Mouse (Mus musculus) c-Kit-positive CD71-positive TER-119-positive erythroid progenitor cells, embryonic 14.5 days (primary cell): ENCODE results near the gene 1700057G04Rik.
"Not testable (repeated sequence)": the region's sequence is repeated elsewhere in the genome, so short reads cannot be mapped to it uniquely, and the experiment has no call there.

Experiments used
- DNase-seq: peaks from one replicate; pipeline ENCODE4 v3.0.0-alpha.2; 2013; ENCODE audit warnings: low spot score

1700057G04Rik gene

DNA sequence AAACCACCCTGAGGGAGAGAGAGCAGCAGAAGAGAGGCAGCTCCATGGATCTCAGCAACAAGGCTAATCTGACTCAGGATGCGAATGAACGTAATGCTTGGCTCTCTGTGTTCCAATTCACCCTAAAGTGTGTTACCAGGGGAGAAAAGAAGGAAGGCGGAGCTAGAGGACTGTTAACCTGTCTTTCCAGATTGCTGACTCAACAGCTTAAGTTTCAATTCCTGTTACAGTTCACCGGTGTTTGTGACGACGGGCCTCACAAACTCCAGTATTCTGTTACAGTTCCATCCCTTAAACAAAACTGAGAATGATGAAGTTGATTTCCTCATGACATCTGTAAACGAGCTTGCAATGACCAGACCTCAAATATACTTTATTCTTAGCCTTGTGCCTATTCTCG is 4.1 kb upstream of the 1700057G04Rik start:
- DNase-seq, result no peak

- no peak for DNase-seq
Observed at GRCm38 (mm10) chr9:92305620-92306220, 3.5 kb upstream of the 1700057G04Rik start.

GRCm38 (mm10) chr9:92316791-92317190 is 7.6 kb downstream of the 1700057G04Rik start:
- no peak for DNase-seq

DNA sequence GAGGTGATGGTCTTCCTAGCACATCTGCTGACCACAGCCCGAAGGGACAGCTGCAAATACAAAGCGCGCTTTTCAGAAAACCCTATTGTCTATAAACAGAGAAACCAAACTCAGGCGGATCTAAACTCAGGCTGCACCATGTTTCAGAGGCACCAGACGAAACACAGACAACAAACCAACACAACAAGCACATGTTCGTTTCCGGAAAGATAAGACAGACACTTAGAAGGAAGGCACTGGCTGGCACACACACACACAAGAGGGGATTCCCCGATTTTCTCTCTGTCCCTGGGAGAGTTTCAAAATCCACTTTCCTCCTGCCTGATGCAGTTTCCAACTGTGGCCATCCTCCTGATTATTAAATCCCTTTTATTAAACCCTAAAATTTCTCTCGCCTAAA is 16.8 kb downstream of the 1700057G04Rik start:
- DNase-seq, result not testable (repeated sequence)

- no peak for DNase-seq
Observed at GRCm38 (mm10) chr9:92326813-92327212, 17.6 kb downstream of the 1700057G04Rik start.

DNA sequence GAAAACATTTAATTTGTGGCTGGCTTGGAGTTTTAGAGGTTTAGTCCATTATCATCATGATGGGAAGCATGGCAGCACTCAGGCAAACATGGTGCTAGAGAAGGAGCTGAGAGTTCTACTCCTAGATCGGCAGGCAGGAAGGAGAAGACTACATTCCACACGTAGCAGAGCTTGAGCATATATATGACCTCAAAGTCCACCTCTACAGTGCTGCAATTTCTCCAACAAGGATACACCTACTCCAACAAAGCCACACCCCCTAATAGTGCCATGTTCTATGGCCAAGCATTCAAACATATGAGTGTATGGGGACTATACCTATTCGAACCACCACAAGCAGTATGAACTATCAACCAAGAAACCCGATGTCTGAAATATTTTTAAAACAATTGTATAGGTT is 22.2 kb downstream of the 1700057G04Rik start:
- DNase-seq, result no peak

DNA sequence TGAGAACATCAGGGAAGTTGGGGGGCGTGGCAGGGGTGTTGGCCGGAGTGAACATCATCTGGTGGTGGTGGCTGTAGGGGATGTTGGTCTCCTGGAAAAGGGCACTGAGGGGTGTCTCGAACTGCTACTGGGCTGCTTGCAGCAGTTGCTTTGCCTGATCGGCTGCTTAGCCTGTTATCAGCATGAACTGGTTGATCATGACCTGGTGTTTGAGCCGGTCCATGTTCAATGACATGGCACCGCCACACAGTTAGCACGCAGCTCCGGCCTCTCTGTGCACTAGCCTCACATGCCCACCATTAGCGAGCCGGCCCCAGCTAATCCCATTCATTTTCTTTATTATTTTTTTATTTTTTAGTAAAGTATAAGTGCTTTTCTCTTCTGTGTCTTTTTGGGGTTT is 25.7 kb downstream of the 1700057G04Rik start:
- DNase-seq, result no peak

- DNase-seq, result no peak
Observed at GRCm38 (mm10) chr9:92335277-92335818, 26.2 kb downstream of the 1700057G04Rik start.

- DNase-seq, result no peak
Observed at GRCm38 (mm10) chr9:92337063-92337462, 27.9 kb downstream of the 1700057G04Rik start.

- DNase-seq, result no peak
Observed at GRCm38 (mm10) chr9:92337661-92338060, 28.5 kb downstream of the 1700057G04Rik start.

DNA sequence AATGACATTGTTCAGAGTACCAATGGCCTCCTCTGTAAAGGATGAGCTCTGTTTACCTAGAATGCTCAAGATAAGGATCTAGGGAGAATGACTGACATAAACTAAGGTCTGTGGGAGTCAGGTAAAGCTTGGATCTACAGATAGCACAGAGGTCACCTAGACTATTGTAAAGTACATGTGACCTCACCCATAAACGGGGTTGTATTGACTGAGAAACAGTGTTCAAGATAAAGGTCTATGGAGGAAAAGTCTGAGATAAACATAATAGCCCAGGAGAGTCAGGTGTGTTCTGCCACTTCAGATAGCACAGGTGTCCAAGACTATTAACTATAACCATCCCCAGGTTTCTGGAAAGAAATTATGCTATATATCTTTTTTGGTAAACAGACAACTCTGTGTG is 29.8 kb downstream of the 1700057G04Rik start:
- no peak for DNase-seq

GRCm38 (mm10) chr9:92351924-92352323 is 42.7 kb downstream of the 1700057G04Rik start:
- no peak for DNase-seq

- DNase-seq, result no peak
Observed at GRCm38 (mm10) chr9:92353306-92353705, 44.1 kb downstream of the 1700057G04Rik start.

GRCm38 (mm10) chr9:92360691-92361310 is 51.6 kb downstream of the 1700057G04Rik start:
- DNase-seq, result no peak

GRCm38 (mm10) chr9:92363478-92363877 is 54.3 kb downstream of the 1700057G04Rik start:
- DNase-seq, result no peak

GRCm38 (mm10) chr9:92368920-92369319 is 59.7 kb downstream of the 1700057G04Rik start:
- no peak for DNase-seq

- DNase-seq, result no peak
Observed at GRCm38 (mm10) chr9:92373896-92374295, 64.7 kb downstream of the 1700057G04Rik start.

DNA sequence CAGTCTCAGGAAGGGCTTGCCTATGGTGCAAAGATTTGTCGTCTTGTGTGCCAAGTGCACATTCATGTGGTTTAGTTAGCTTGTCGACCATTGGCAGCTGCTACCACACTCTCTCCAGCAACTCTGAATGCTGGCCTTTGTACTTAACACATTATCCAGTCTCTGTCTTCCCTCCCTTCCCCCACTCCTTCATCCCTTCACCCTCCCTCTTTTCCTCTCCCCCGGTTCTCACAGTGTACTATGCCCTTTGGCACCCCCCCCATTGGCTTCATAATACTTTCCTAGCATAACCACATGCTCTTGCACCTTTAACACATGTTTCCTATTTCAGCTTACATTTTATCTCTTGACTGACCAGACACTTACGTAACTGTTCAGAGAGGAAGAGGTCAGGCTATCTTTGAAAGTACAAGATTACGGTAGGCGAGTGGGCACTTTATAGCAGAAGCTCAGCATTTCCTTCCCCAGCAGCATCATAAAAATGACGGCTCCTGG is 65.6 kb downstream of the 1700057G04Rik start:
- DNase-seq, result no peak

- no peak for DNase-seq
Observed at GRCm38 (mm10) chr9:92375378-92375777, 66.2 kb downstream of the 1700057G04Rik start.

DNA sequence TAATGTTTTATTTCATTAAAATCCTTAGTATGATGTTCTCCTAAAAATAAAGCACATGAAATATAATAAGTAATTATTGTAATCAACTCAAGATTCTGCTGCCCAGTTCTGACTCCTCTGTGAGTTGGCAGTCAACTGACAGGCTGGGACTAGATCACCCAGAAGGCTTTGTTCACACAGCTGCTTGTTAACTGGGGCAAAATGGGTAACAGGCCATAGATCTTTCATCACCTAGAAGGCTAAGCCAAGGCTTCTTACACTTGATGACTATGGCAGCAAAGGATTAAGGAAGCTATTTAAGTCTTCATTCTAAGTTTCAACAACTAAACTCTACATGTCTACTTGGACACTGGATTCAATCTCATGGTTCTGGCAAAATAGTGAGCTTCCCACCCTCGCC is 68.8 kb downstream of the 1700057G04Rik start:
- DNase-seq, result no peak

- DNase-seq, result no peak
Observed at GRCm38 (mm10) chr9:92379240-92379639, 70.1 kb downstream of the 1700057G04Rik start.

DNA sequence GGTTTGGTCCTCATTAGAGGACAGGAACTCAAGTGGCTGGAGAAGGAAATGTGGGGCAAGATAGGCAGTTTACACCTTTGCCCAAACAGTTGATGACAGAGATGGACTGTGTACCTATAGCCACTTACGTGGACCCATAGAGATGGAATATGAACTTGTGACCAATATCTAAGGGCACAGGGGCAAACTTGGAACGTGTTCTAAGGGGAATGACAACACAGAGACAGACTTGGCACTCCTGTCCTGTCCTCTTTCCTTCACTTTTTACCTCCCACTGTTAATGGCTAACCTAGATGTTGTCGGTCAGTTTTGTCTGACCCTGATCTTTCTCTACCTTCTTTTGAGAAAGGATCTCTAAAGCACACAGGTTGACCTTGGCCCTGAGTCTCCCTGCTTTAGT is 74.2 kb downstream of the 1700057G04Rik start:
- DNase-seq, result no peak

- DNase-seq, result no peak
Observed at GRCm38 (mm10) chr9:92384401-92384800, 75.2 kb downstream of the 1700057G04Rik start.

DNA sequence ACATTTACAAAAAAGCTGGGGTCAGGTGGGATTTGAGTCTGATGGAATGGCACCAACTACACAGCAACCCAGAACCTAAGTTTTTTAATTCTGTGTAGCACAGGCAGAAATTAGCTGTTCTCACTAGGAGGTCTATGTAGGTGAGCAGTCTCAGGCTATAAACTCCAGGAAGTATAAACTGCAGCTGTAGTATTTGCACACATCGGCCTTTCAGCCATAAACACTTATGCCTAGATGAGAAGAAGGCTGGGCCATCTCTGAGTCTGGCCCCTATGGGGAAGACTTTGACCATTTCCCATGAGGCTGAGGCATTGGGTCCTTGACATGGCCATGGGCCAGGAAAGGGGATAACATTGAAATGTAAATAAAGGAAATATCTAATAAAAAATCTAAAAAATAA is 76.7 kb downstream of the 1700057G04Rik start:
- DNase-seq, result no peak
